14 mouse cellular contexts compared by ENCODE assay signal in genomic region chr5:140799190-140799589, GRCm38 (mm10). TPM values are rescaled to one million over a fixed set of nuclear protein-coding genes. Genes with fewer than 3 reads are reported as not detected.
DNase-seq lines count a peak whose midpoint lies in the region; ATAC-seq and TF ChIP-seq lines count a peak whose summit lies in the region.
"Had no signal": no experiment of that assay in that cellular context is flagged by ENCODE, and none has a peak within 500 bp of the region (broad histone marks: within the 10 kb centered on the region; RNA-seq: fewer than 3 reads in every experiment).

No protein-coding gene starts in this region.

- H3K9ac ChIP-seq in heart, embryonic 13.5 days, result peak overlapping the region; percentile 54; the same call in 1 of the 2 replicates
- H3K9ac ChIP-seq in embryonic facial prominence, embryonic 12.5 days, result no peak overlapping the region
- 0 out of 2 replicates have a peak overlapping the region, but pooled peaks have one; percentile 10 for H3K9ac ChIP-seq in liver, embryonic 12.5 days
- H3K9ac ChIP-seq: midbrain, embryonic 12.5 days had no signal

- no peaks in the 10 kb centered on the region for H3K9me3 ChIP-seq in heart, embryonic 13.5 days
- H3K9me3 ChIP-seq in embryonic facial prominence, embryonic 12.5 days, result no peaks in the 10 kb centered on the region
- no peaks in the 10 kb centered on the region for H3K9me3 ChIP-seq in liver, embryonic 12.5 days (replicated peaks)
- H3K9me3 ChIP-seq: midbrain, embryonic 12.5 days had no signal

- no peak for DNase-seq in heart, adult 11 months
- DNase-seq in left cerebral cortex, adult 2 months (ENCODE audit: extremely low spot score in 1 of 2, low spot score in 2 of 2), result no peak
- no peak for DNase-seq in left cerebral cortex, postnatal 14 days (ENCODE audit: low spot score in 2 of 2)
- DNase-seq in urinary bladder, postnatal 36 days (ENCODE audit: low spot score in 2 of 2), result no peak
- DNase-seq: cerebellum, adult 11-12 months; gastrocnemius, postnatal 25 days; layer of hippocampus, adult 9-11 months; lung, postnatal 10 days had no signal

- WGBS in heart, embryonic 13.5 days, result 47% methylated on average over 2 of the region's 2 CpGs
- 58% methylated on average over 2 of the region's 2 CpGs for WGBS in embryonic facial prominence, embryonic 12.5 days
- WGBS in liver, embryonic 12.5 days (ENCODE audit: insufficient replicate concordance), result 52% methylated on average over 2 of the region's 2 CpGs

- intact Hi-C loops in left cerebral cortex, adult 2 months (cut with DNase I), result no loop called here
- intact Hi-C loops in left cerebral cortex, postnatal 14 days (cut with DNase I), result no loop called here

- no peak for TF ChIP-seq CTCF in left cerebral cortex, adult 2 months (IDR thresholded peaks at IDR 0.05)

- no peaks in the 10 kb centered on the region for H3K36me3 ChIP-seq in heart, embryonic 13.5 days
- no peaks in the 10 kb centered on the region; the same call in 1 of the 2 replicates for H3K36me3 ChIP-seq in embryonic facial prominence, embryonic 12.5 days
- peaks cover 5% of the 10 kb centered on the region; the same call in 1 of the 2 replicates for H3K36me3 ChIP-seq in liver, embryonic 12.5 days
- H3K36me3 ChIP-seq: midbrain, embryonic 12.5 days had no signal

- H3K4me2 ChIP-seq in heart, embryonic 13.5 days, result no peak overlapping the region
- H3K4me2 ChIP-seq in embryonic facial prominence, embryonic 12.5 days (replicated peaks), result no peak overlapping the region
- H3K4me2 ChIP-seq in liver, embryonic 12.5 days, result no peak overlapping the region
- H3K4me2 ChIP-seq: midbrain, embryonic 12.5 days had no signal

- H3K27me3 ChIP-seq in heart, embryonic 13.5 days (replicated peaks), result no peaks in the 10 kb centered on the region
- no peaks in the 10 kb centered on the region for H3K27me3 ChIP-seq in embryonic facial prominence, embryonic 12.5 days
- no peaks in the 10 kb centered on the region for H3K27me3 ChIP-seq in liver, embryonic 12.5 days (replicated peaks)
- H3K27me3 ChIP-seq: midbrain, embryonic 12.5 days had no signal

- peak overlapping the region; percentile 78 for H3K27ac ChIP-seq in heart, embryonic 13.5 days (replicated peaks)
- H3K27ac ChIP-seq in left cerebral cortex, adult 2 months, result peak overlapping the region; percentile 78
- peak overlapping the region; percentile 30; the same call in 1 of the 2 replicates for H3K27ac ChIP-seq in embryonic facial prominence, embryonic 12.5 days
- peak overlapping the region; percentile 43 for H3K27ac ChIP-seq in liver, embryonic 12.5 days
- H3K27ac ChIP-seq: kidney, postnatal 0 days; midbrain, embryonic 12.5 days had no signal

- H3K4me3 ChIP-seq in heart, embryonic 13.5 days, result no peak overlapping the region
- H3K4me3 ChIP-seq in left cerebral cortex, adult 2 months, result no peak overlapping the region
- H3K4me3 ChIP-seq in embryonic facial prominence, embryonic 12.5 days, result no peak overlapping the region
- H3K4me3 ChIP-seq in liver, embryonic 12.5 days, result no peak overlapping the region
- H3K4me3 ChIP-seq: midbrain, embryonic 12.5 days had no signal

- ATAC-seq in heart, embryonic 13.5 days (ENCODE audit: extremely low read depth, insufficient number of reproducible peaks, low FRiP score, low TSS enrichment), result no peak
- ATAC-seq in embryonic facial prominence, embryonic 12.5 days (ENCODE audit: insufficient number of reproducible peaks, insufficient read depth, low FRiP score, low TSS enrichment), result no peak
- no peak for ATAC-seq in liver, embryonic 12.5 days
- ATAC-seq: forebrain, embryonic 16.5 days had no signal

- peaks cover 91% of the 10 kb centered on the region for H3K4me1 ChIP-seq in heart, embryonic 13.5 days
- peaks cover 28% of the 10 kb centered on the region for H3K4me1 ChIP-seq in embryonic facial prominence, embryonic 12.5 days
- peaks cover 72% of the 10 kb centered on the region for H3K4me1 ChIP-seq in liver, embryonic 12.5 days

RNA-seq across cellular contexts. Expression of gene Gna12, which starts 31.0 kb away (rescaled TPM):
- 9.4 and 10.9 TPM in 2 replicates for polyA plus RNA-seq in heart, embryonic 13.5 days (2015; fragmentation: Nextera tagmentation; extraction: Ambion mirVana)
- total RNA-seq in left cerebral cortex, adult 2 months (2021), result 10 to 100 TPM; 62.2 to 67.6 TPM
- 10 to 100 TPM; 68.1 to 73.8 TPM for total RNA-seq in left cerebral cortex, postnatal 14 days (2021)
- polyA plus RNA-seq in embryonic facial prominence, embryonic 12.5 days (2016; fragmentation: Nextera tagmentation; extraction: Ambion mirVana), result 30.5 and 57.8 TPM in 2 replicates
- polyA plus RNA-seq in liver, embryonic 12.5 days (2016; fragmentation: Nextera tagmentation; extraction: Ambion mirVana), result 33.8 TPM in 2 replicates
